Mouse (Mus musculus) NIH3T3 (cell line): ENCODE measurements at regions not wholly inside any gene's neighbourhood (a gene's known extent, or its start where the extent isn't known, plus 50 kb on each side); places are given as distances from the start of the nearest gene placed in this dataset.

ENCODE experiments used
- DNase-seq: peaks from one replicate; pipeline ENCODE4 v3.0.0-alpha.2; 2012; ENCODE audit warnings: low read depth

DNA sequence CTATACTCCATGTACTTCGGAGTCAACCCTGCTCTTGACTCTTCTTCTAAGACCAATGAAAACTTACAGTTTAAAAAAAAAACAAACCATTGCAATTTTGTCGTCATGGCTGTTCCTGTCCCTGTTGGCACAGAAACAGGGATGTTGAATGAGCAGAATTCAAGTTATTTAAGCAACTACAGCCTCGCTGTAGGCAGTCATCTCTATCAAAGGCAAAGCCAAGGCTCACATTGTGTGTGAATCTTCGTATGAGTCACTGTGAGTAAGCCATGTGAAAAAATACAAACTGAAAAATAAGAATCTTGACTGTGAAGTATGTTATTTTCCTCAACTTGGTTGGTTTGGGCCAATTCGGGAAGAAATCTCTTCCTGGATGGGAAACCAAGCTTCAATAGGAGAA lies 81.9 kb upstream of the Vldlr start:
- DNase-seq, result peak; percentile 44

DNA sequence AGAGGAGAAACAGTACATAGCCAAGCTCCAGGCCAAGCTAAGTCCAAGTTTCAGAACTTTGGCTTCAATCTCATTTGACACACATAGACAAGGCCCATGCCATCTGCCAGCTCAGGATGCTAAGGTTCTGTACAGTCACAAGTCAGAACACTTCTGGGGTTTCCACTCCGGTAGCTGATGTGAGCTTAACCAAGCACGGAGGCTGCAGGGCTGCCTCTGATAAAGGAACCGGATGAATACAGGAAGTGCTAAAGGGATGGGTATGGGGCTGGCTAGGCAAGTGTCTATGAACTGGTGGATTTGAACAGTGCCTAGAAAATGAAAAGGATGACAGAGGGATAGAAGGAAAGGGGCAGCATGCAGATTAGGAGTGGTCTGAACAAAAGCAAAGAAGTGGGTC lies 75.4 kb upstream of the Vldlr start:
- no peak for DNase-seq

DNA sequence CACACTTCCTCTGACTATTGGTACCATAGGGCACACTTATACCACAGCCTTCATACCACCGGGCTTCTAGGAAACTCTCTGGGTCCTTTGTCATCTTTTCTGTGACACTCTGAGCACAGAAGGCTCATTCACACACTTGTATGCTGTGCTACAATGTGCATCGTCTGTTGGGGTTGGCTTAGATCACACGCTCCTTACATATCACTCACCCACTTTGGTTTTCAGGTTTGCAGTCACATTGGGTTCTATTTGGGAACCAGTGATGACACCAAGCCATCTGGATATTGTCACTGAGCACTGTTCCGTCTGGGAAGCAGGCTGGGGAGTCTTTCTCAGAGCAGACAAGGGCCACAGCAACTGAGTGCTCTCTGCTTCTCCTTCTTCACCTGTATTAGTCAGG lies 74.1 kb upstream of the Vldlr start:
- no peak for DNase-seq

DNA sequence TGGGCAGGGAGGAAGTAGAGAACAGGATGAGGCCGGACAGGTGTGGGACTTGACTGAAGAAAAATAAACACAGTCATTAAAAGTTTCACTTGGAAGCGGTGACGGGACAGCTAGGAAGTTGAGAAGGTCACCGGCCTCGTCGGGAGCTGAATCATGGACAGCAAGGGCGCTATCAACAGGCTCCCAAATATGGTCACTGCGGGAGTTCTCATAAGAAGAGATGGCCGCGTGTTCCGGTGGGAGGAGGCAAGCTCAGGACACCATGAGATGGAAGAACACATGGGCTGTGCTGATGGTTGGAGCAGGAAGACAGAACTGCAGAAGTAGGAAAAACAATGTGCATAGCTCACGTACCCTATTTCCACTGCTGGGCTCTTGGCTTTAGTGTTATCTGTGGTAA lies 68.9 kb upstream of the Vldlr start:
- no peak for DNase-seq

DNA sequence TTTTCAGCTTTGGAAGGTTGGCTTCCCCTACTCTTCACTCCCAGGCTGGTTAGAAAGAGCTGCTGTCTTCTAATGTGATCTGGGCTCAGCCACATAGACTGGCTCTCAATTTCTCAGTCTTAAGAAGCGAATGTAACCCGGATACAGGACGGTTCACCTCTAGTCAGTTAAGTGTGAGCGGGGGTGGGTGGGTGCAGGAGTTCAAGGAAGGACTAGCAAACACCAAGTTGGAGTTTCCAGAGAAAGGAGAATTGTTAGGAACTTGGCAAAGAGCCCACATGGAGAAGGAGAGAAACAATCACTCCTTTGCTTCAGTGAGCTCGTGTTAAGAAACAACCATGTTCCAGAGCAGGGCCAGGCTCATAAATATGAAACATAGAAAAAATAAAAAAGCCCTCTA lies 68.0 kb upstream of the Vldlr start:
- DNase-seq, result peak; percentile 9

DNA sequence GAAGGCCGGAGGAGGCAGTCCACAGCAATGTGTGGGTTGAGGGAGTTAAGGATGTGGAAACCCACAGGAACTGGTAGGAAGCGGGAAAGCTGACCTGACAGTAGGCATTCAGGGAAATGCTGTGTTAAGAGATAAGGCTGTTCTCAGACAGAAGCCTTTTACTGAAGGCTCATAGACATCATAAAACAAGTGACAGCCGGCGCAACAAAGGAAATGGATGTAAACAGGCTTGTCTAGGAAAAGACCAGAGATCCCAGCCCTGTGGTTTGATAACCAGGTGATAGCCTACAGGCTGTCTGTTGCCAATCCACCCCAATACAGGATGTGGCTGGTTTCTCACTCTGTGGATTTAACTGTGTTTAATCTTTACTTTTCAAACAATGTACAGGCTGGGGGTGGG lies 66.7 kb upstream of the Vldlr start:
- DNase-seq, result no peak

DNA sequence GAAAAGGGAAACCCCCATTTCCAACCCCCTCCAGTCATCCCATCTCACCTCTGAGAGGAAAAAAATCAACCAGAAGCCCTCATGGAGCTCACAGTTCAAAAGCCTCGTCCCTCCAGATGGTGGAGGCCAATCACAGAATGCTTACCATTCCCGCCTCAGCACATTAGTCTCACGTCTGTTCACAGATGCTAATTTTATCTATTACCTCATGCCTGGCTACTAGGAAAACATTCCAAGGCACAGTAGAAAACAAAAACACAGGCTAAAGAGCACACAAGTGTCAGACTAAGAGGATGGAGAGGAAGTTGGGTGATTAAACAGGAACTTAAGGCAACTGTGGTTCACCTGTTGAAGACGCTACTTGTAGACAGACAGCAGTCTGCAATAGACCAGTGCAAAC lies 54.4 kb upstream of the Vldlr start:
- DNase-seq, result no peak
